Mouse (Mus musculus) CH12.LX (cell line): ENCODE results near the gene Gm12216. TPM values are rescaled to one million over a fixed set of nuclear protein-coding genes. Genes with fewer than 3 reads are reported as not detected.
A peak's percentile ranks its signal among the peaks of the same experiment; 100 is the strongest.

Source experiments
- DNase-seq: peaks from one replicate; pipeline ENCODE4 v3.0.0-alpha.2; 2013; ENCODE audit errors: extremely low read depth
- H3K27ac ChIP-seq: 2 replicates; pipeline ENCODE4 v1.5.1; 2012; ENCODE audit warnings: low read depth, mild to moderate bottlenecking, control low read depth, moderate library complexity; ENCODE audit not compliant: insufficient read depth
- H3K27me3 ChIP-seq: replicated peaks from 2 replicates; pipeline ENCODE3; 2012; ENCODE audit warnings: inconsistent platforms
- H3K36me3 ChIP-seq, 2 experiments: replicated peaks in 1 of 2; 2 replicates each; pipeline versions ENCODE3 to v1.6.1; 2012; ENCODE audit warnings: inconsistent platforms in 1 of 2, low read length in 1 of 2, mild to moderate bottlenecking in 1 of 2, mixed read lengths in 1 of 2, moderate library complexity in 1 of 2; ENCODE audit not compliant: control insufficient read depth in 1 of 2, insufficient read depth in 1 of 2
- H3K4me1 ChIP-seq, 2 experiments: 2 replicates each; pipeline ENCODE4 v1.6.1; 2012; ENCODE audit warnings: inconsistent platforms in 1 of 2, moderate library complexity in 1 of 2; ENCODE audit not compliant: insufficient read depth in 2 of 2, control insufficient read depth in 1 of 2
- H3K4me2 ChIP-seq: 2 replicates; pipeline ENCODE4 v1.6.1; 2012; ENCODE audit warnings: low read depth, mild to moderate bottlenecking, control low read depth; ENCODE audit not compliant: poor library complexity, insufficient read depth, severe bottlenecking
- H3K4me3 ChIP-seq, 3 experiments: fragments of 150-350 bp in 1 of 3; sonication (generic) in 1 of 3; replicated peaks in 1 of 3; 2 replicates each; pipeline versions ENCODE3 to v1.5.1; 2011 to 2012; ENCODE audit warnings: low read depth in 2 of 3, low read length in 2 of 3, mild to moderate bottlenecking in 2 of 3, moderate library complexity in 2 of 3, control low read depth in 1 of 3, improper control_type of control experiment in 1 of 3, inconsistent platforms in 1 of 3, mixed read lengths in 1 of 3; ENCODE audit not compliant: poor library complexity in 1 of 3
- H3K79me2 ChIP-seq: replicated peaks from 2 replicates; pipeline ENCODE4 v1.6.1; 2012; ENCODE audit warnings: mild to moderate bottlenecking, moderate library complexity; ENCODE audit not compliant: control insufficient read depth, poor library complexity, insufficient read depth, severe bottlenecking; ENCODE audit errors: extremely low read depth
- H3K9ac ChIP-seq: 2 replicates; pipeline ENCODE4 v1.6.1; 2012; ENCODE audit warnings: low read depth, mild to moderate bottlenecking, control low read depth, moderate library complexity; ENCODE audit not compliant: insufficient read depth
- H3K9me3 ChIP-seq: replicated peaks from 2 replicates; pipeline ENCODE3; 2012; ENCODE audit warnings: low read length, inconsistent platforms, mixed read lengths
- CHD1 ChIP-seq: IDR thresholded peaks from 2 replicates; pipeline ENCODE4 v1.6.1; 2012; ENCODE audit warnings: low read depth, low read length, improper control_type of control experiment, inconsistent platforms
- CHD2 ChIP-seq: IDR thresholded peaks from 2 replicates; pipeline ENCODE4 v1.6.1; 2011; ENCODE audit warnings: low read length, improper control_type of control experiment
- CTCF ChIP-seq, 2 experiments: IDR thresholded peaks in 1 of 2; conservative IDR thresholded peaks in 1 of 2; 2 replicates each; pipeline ENCODE4 v1.5.1; 2011 to 2012; ENCODE audit warnings: low read depth in 2 of 2, low read length in 2 of 2, improper control_type of control experiment in 1 of 2, inconsistent platforms in 1 of 2, mild to moderate bottlenecking in 1 of 2, moderate library complexity in 1 of 2
- EP300 ChIP-seq: IDR thresholded peaks from 2 replicates; pipeline ENCODE4 v1.6.1; 2011; ENCODE audit warnings: low read length, improper control_type of control experiment
- ETS1 ChIP-seq: conservative IDR thresholded peaks from 2 replicates; pipeline ENCODE4 v1.6.1; 2012; ENCODE audit warnings: low read depth, mild to moderate bottlenecking, inconsistent platforms, low read length, improper control_type of control experiment, moderate library complexity
- GABPA ChIP-seq: IDR thresholded peaks from 2 replicates; pipeline ENCODE4 v1.6.1; 2012; ENCODE audit warnings: low read depth, low read length, improper control_type of control experiment, inconsistent platforms; ENCODE audit not compliant: insufficient replicate concordance
- HCFC1 ChIP-seq: IDR thresholded peaks from 2 replicates; pipeline ENCODE4 v1.6.1; 2012; ENCODE audit warnings: low read depth, mild to moderate bottlenecking, inconsistent platforms, low read length, improper control_type of control experiment
- IRF4 ChIP-seq: IDR thresholded peaks from 2 replicates; pipeline ENCODE4 v1.6.1; 2014; ENCODE audit warnings: low read depth, mild to moderate bottlenecking, inconsistent platforms, low read length, improper control_type of control experiment
- MAZ ChIP-seq: IDR thresholded peaks from 2 replicates; pipeline ENCODE4 v1.6.1; 2012; ENCODE audit warnings: low read depth, mild to moderate bottlenecking, inconsistent platforms, low read length, improper control_type of control experiment, moderate library complexity
- MEF2A ChIP-seq: IDR thresholded peaks from 2 replicates; pipeline ENCODE4 v1.6.1; 2014; ENCODE audit warnings: low read depth, mild to moderate bottlenecking, inconsistent platforms, low read length, improper control_type of control experiment, borderline replicate concordance
- RAD21 ChIP-seq: IDR thresholded peaks from 2 replicates; pipeline ENCODE4 v1.6.1; 2011; ENCODE audit warnings: low read depth, mild to moderate bottlenecking, low read length, improper control_type of control experiment, moderate library complexity
- RCOR1 ChIP-seq: conservative IDR thresholded peaks from 2 replicates; pipeline ENCODE4 v1.6.1; 2012; ENCODE audit warnings: low read depth, mild to moderate bottlenecking, inconsistent platforms, low read length, improper control_type of control experiment
- SIN3A ChIP-seq: IDR thresholded peaks from 2 replicates; pipeline ENCODE4 v1.6.1; 2012; ENCODE audit warnings: low read length, improper control_type of control experiment, inconsistent platforms
- SMC3 ChIP-seq: IDR thresholded peaks from 2 replicates; pipeline ENCODE4 v1.6.1; 2011; ENCODE audit warnings: low read depth, low read length, improper control_type of control experiment
- TBP ChIP-seq: conservative IDR thresholded peaks from 2 replicates; pipeline ENCODE4 v1.6.1; 2011; ENCODE audit warnings: low read depth, low read length, improper control_type of control experiment
- TCF12 ChIP-seq: IDR thresholded peaks from 2 replicates; pipeline ENCODE4 v1.6.1; 2014; ENCODE audit warnings: low read depth, mild to moderate bottlenecking, inconsistent platforms, low read length, improper control_type of control experiment
- UBTF ChIP-seq: IDR thresholded peaks from 2 replicates; pipeline ENCODE4 v1.6.1; 2012; ENCODE audit warnings: low read depth, mild to moderate bottlenecking, inconsistent platforms, low read length, improper control_type of control experiment, moderate library complexity
- ZC3H11A ChIP-seq: IDR thresholded peaks from 2 replicates; pipeline ENCODE4 v1.6.1; 2012; ENCODE audit warnings: low read depth, mild to moderate bottlenecking, inconsistent platforms, low read length, improper control_type of control experiment
- dilution Hi-C: fragments of 300-500 bp; cut with MboI; formaldehyde crosslinking; loops from 2 replicates; pipeline ENCODE4 v1.14.3; 2020; ENCODE audit warnings: low sequenced_read_pairs; ENCODE audit not compliant: extremely low pct_unique_long_range_greater_than_20kb, extremely low pct_ligation_motif_present
- in situ Hi-C: fragments of 300-500 bp; cut with MboI; formaldehyde crosslinking; loops from 3 replicates; pipeline ENCODE4 v1.14.3; 2019; ENCODE audit warnings: low sequenced_read_pairs, low pct_ligation_motif_present, low pct_unique_long_range_greater_than_20kb, mixed read lengths
- polyA plus RNA-seq: library from polyadenylated mRNA; unstranded; fragments of >175 nt; gene quantifications from 2 replicates; pipeline ENCODE4 v1.2.1, GENCODE M21; 2012; ENCODE audit warnings: low read depth; ENCODE audit not compliant: insufficient read length
- total RNA-seq, 2 experiments: library from RNA; depleted of rRNA; stranded (reverse); fragments of 300-350 nt in 1 of 2; fragments of >200 nt in 1 of 2; gene quantifications; 2 replicates each; pipeline ENCODE4 v1.2.3; 2012 to 2014

Gm12216 gene
- total and polyA plus RNA-seq, 3 experiments: 0.56 to 2.7 (median 0.77) TPM

GRCm38 (mm10) chr11:53761284-53761683 lies 97.8 kb downstream of the Gm12216 start:
- dilution Hi-C loops: no loop called here
- Histone ChIP-seq H3K79me2 (no peaks in the 10 kb centered on the region), H3K4me3 (no peak overlapping the region), H3K9me3 (no peaks in the 10 kb centered on the region), H3K27ac (no peak overlapping the region), H3K27me3 (peaks cover 7% of the 10 kb centered on the region), H3K9ac (no peak overlapping the region), H3K4me1 (peaks cover 28 to 72% of the 10 kb centered on the region in 2 experiments), H3K4me2 (no peak overlapping the region), H3K36me3 (no peaks in the 10 kb centered on the region)
- in situ Hi-C loops: loop anchor here (5.0 kb wide), 2 partner anchors 36 to 81 kb away; no protein-coding TSS in a partner anchor
- TF ChIP-seq ETS1 (no peak), RCOR1 (no peak), GABPA (no peak)
- DNase-seq: no peak

DNA sequence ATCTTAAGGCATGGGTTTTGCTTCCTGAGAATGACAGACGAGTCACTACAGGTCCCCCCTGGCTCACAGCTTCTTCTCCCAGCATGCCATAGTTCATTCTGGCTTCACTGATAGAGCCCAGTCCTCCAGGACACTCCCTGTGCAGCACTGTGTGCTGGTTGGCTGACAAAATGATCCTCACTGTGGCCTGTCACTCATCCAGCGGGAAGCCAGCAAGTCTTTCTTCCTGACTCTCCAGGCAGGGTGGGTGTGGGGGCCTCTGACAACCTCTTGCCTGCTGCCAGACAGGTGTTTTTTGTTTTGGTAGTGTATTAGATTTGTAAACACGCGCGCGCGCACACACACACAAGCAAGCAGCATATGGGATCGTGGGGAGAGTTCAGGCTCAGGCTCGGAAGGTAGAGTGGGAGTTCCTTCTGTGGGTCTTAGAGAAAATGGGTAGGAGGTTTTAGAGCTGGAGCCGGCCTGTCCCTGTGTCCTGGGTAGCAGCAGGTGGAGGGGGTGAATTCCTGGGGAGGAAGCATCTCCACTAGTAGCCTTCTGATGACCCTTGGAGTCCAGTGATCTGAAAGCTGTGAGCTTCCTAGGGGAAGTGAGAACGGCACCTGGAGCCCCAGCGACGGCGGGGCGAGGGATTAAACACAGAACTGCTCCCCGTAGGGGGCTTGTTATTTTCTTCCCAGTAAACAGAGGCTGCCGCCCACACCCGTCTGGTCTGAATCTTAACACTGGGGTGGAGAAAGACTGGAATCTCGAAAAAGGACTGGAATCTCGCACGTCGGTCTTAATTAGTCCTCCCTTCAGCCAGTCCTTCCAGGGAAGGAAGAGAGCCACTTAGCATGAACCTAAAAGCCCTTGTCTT lies 99.3 kb downstream of the Gm12216 start:
- in situ Hi-C loops (loop anchor here (5.0 kb wide), 2 partner anchors 38 to 83 kb away; no protein-coding TSS in a partner anchor), dilution Hi-C loops (no loop called here)
- H3K9ac ChIP-seq: no peak overlapping the region
- H3K27ac ChIP-seq: peak overlapping the region; percentile 5
- H3K36me3 ChIP-seq: no peaks in the 10 kb centered on the region
- DNase-seq: no peak
- peaks cover 7% of the 10 kb centered on the region for H3K27me3 ChIP-seq
- H3K4me1 ChIP-seq: peaks cover 27 to 68% of the 10 kb centered on the region in 2 experiments
- no peaks in the 10 kb centered on the region for H3K9me3 ChIP-seq
- H3K4me2 ChIP-seq: no peak overlapping the region
- TF ChIP-seq CHD1 (no peak), EP300 (peak; percentile 70), IRF4 (0 out of 2 replicates have a peak, but pooled peaks have one; percentile 37), TCF12 (0 out of 2 replicates have a peak, but pooled peaks have one; percentile 27)
- H3K79me2 ChIP-seq: no peaks in the 10 kb centered on the region
- no peak overlapping the region for H3K4me3 ChIP-seq

DNA sequence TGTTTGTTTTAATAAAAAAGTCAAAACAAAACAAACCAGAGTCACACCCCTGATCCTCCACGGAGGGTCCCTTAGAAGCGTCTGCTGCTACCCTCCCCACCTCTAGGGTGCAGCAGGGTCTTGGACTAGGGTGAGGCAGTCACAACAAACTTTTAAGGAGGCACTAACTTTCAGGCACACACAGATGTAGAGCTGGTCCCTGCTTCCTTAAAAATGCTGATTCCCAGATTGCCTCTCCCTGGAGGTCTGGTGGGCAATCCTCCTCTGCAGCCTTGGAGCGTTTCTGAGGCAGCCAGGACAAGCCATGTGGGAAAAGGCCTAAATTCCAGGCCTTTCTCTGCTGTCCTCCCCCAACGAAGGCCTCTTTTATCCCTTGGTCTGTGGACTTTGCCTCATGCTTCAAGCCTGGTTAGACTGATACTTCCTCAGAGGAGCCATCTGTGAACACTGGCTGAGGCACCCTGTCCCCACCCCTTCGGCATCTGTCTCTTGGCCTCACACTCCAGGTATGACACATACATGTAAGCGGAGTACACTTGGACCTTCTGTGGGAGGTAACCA lies 100.2 kb downstream of the Gm12216 start:
- H3K4me1 ChIP-seq: peaks cover 26 to 59% of the 10 kb centered on the region in 2 experiments

More for the DNA sequence above, 100.2 kb downstream of the Gm12216 start:
- dilution Hi-C loops: no loop called here
- DNase-seq: peak; percentile 51
- no peaks in the 10 kb centered on the region for H3K36me3 ChIP-seq
- peak; percentile 95 for TF ChIP-seq SMC3
- no peak for TF ChIP-seq HCFC1
- no peak for TF ChIP-seq UBTF
- 0 out of 2 replicates have a peak, but pooled peaks have one; percentile 28 for TF ChIP-seq MEF2A
- peak in 1 of 2 experiments; percentile 94; a peak in 3 of 4 replicates for TF ChIP-seq CTCF (conservative IDR thresholded peaks at IDR 0.05 in 1 of 2, IDR thresholded peaks at IDR 0.05 in 1 of 2; ENCODE audit: low read depth in 2 of 2, low read length in 2 of 2)
- peak; percentile 82 for TF ChIP-seq ZC3H11A
- 0 out of 2 replicates have a peak, but pooled peaks have one; percentile 49 for TF ChIP-seq SIN3A
- TF ChIP-seq CHD2: no peak
- no peak for TF ChIP-seq MAZ
- peak; percentile 44; the same call in 1 of the 2 replicates for TF ChIP-seq IRF4
- peak; percentile 47; the same call in 1 of the 2 replicates for TF ChIP-seq TBP
- peak; percentile 91 for TF ChIP-seq RAD21
- 0 out of 2 replicates have a peak, but pooled peaks have one; percentile 26 for TF ChIP-seq TCF12
- peaks cover 7% of the 10 kb centered on the region for H3K27me3 ChIP-seq
- in situ Hi-C loops: no loop called here
- H3K9me3 ChIP-seq: no peaks in the 10 kb centered on the region
- H3K9ac ChIP-seq: 0 out of 2 replicates have a peak overlapping the region, but pooled peaks have one; percentile 1
- no peak overlapping the region for H3K4me2 ChIP-seq
- H3K27ac ChIP-seq: peak overlapping the region; percentile 5; the same call in 1 of the 2 replicates
- H3K4me3 ChIP-seq: no peak overlapping the region
- H3K79me2 ChIP-seq: no peaks in the 10 kb centered on the region
